Mouse (Mus musculus) liver, embryonic 14.5 days (tissue): ENCODE results near the gene Pdlim5. TPM values are rescaled to one million over a fixed set of nuclear protein-coding genes. Genes with fewer than 3 reads are reported as not detected.

Experiments
- ATAC-seq: fragments of 200-750 bp; cut with Nextera tagmentation; 2 replicates; pipeline ENCODE4 v1.8.0; 2017; ENCODE audit warnings: moderate number of reproducible peaks, mild to moderate bottlenecking, moderate library complexity; ENCODE audit not compliant: insufficient read depth
- DNase-seq, 3 experiments: peaks; one replicate each; pipeline ENCODE4 v3.0.0-alpha.2; 2012 to 2013; ENCODE audit warnings: low read depth in 3 of 3, low spot score in 3 of 3
- H3K27ac ChIP-seq: fragments of 300-500 bp; sonication (generic); 2 replicates; pipeline ENCODE4 v1.5.1; 2014; ENCODE audit warnings: moderate library complexity, mild to moderate bottlenecking, control low read depth, inconsistent platforms
- H3K27me3 ChIP-seq: fragments of 300-500 bp; sonication (generic); 2 replicates; pipeline ENCODE4 v1.6.1; 2014; ENCODE audit warnings: mild to moderate bottlenecking, low read length, moderate library complexity; ENCODE audit not compliant: control insufficient read depth, insufficient read depth
- H3K36me3 ChIP-seq: fragments of 300-500 bp; sonication (generic); replicated peaks from 2 replicates; pipeline ENCODE4 v1.6.1; 2014; ENCODE audit warnings: low read depth; ENCODE audit not compliant: control insufficient read depth, insufficient read depth
- H3K4me1 ChIP-seq, 2 experiments: fragments of 200-500 bp in 1 of 2; fragments of 300-500 bp in 1 of 2; sonication (generic) in 1 of 2; replicated peaks; 2 replicates each; pipeline ENCODE4 v1.6.1; 2012 to 2014; ENCODE audit warnings: antibody characterized with exemption in 1 of 2, inconsistent platforms in 1 of 2, low read length in 1 of 2; ENCODE audit not compliant: control insufficient read depth in 2 of 2, insufficient read depth in 2 of 2
- H3K4me2 ChIP-seq: fragments of 300-500 bp; sonication (generic); 2 replicates; pipeline ENCODE4 v1.6.1; 2014; ENCODE audit warnings: low read depth, mild to moderate bottlenecking, control low read depth, moderate library complexity
- H3K4me3 ChIP-seq, 2 experiments: fragments of 200-500 bp in 1 of 2; fragments of 300-500 bp in 1 of 2; sonication (generic) in 1 of 2; 2 replicates each; pipeline ENCODE4 v1.5.1; 2012 to 2014; ENCODE audit warnings: low read depth in 2 of 2, low read length in 2 of 2, mild to moderate bottlenecking in 2 of 2, control low read depth in 1 of 2, inconsistent platforms in 1 of 2, moderate library complexity in 1 of 2; ENCODE audit not compliant: insufficient read depth in 1 of 2
- H3K9ac ChIP-seq: fragments of 300-500 bp; sonication (generic); replicated peaks from 2 replicates; pipeline ENCODE4 v1.6.1; 2014; ENCODE audit warnings: mild to moderate bottlenecking, control low read depth, moderate library complexity
- H3K9me3 ChIP-seq: fragments of 300-500 bp; sonication (generic); 2 replicates; pipeline ENCODE4 v1.6.1; 2016; ENCODE audit warnings: low read length, mixed read lengths; ENCODE audit not compliant: control insufficient read depth
- CTCF ChIP-seq: IDR thresholded peaks from 2 replicates; pipeline ENCODE4 v1.5.1; 2016; ENCODE audit warnings: antibody characterized with exemption, low read depth, control low read depth
- EP300 ChIP-seq: IDR thresholded peaks from 2 replicates; pipeline ENCODE4 v1.6.1; 2016; ENCODE audit warnings: antibody characterized with exemption, low read depth
- WGBS: fragments of 180-500 bp; shearing (Covaris S2); extraction: QIAGEN DNeasy Blood & Tissue Kit; methylation state at CpG from one replicate; pipeline ENCODE4 v1.1.7; 2014; ENCODE audit not compliant: insufficient replicate concordance; 5-methylcytosine and 5-hydroxymethylcytosine counted together
- polyA plus RNA-seq, 2 experiments: library from polyadenylated mRNA; depleted of rRNA in 1 of 2; stranded (reverse) in 1 of 2; unstranded in 1 of 2; fragments of >200 nt; fragmentation: Nextera tagmentation in 1 of 2; extraction: Ambion mirVana in 1 of 2; gene quantifications; 2 replicates each; pipeline versions ENCODE4 v1.2.1 to v1.2.3; 2012 to 2014

Pdlim5 gene
- polyA plus RNA-seq, 2 experiments, result 7.9 to 8.4 TPM

DNA sequence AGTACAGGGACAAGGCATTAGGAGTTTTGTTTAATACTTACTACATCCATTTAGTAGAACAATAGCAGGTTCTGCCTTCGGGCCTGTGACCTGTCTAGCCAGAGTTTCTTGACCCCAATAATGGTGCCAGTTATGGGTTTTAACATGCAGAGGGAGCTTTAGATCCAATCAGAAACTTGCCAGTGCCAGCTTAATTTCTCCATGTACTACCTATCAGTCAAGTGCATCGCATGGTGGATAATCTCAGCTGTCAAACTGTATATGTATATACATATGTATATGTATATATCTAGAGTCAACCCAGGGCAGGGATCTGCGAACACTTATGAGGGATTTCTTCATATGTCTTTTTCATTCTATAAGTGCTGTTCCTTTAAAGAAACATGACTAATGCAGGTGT, 61.0 kb downstream of the Pdlim5 start:
- Histone ChIP-seq H3K9me3 (no peaks in the 10 kb centered on the region), H3K9ac (no peak overlapping the region), H3K4me3 (no peak overlapping the region), H3K4me2 (no peak overlapping the region), H3K27ac (no peak overlapping the region), H3K27me3 (no peaks in the 10 kb centered on the region), H3K36me3 (no peaks in the 10 kb centered on the region), H3K4me1 (peaks cover 6 to 14% of the 10 kb centered on the region in 2 experiments; a peak in 3 of 4 replicates)
- ATAC-seq, result no peak
- 67% methylated on average over 3 of the region's 3 CpGs for WGBS
- no peak for TF ChIP-seq EP300
- DNase-seq, result no peak

DNA sequence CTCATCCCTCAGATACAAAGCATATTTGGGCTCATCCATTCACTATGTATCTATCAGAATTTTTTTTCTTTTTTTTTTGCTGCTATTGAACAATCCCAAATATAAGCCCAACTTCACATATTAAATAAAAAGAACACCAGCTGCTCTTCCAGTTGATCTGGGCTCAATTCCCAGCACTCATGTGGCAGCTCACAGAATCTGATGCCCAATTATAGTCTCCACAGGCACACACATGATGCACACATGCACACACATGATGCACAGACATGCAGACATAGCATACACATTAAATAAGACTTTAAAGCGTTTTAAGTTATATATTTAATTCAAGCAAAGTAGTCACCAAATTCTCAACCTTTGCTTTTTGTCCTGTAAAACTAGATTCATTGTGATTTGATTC, 62.0 kb downstream of the Pdlim5 start:
- TF ChIP-seq CTCF, result no peak
- TF ChIP-seq EP300, result no peak
- WGBS, result 62% methylated on average over 1 of the region's 1 CpGs
- Histone ChIP-seq H3K4me3 (no peak overlapping the region), H3K27me3 (no peaks in the 10 kb centered on the region), H3K4me1 (peaks cover 6 to 10% of the 10 kb centered on the region in 2 experiments; a peak in 3 of 4 replicates), H3K9ac (no peak overlapping the region), H3K36me3 (no peaks in the 10 kb centered on the region), H3K9me3 (no peaks in the 10 kb centered on the region), H3K27ac (no peak overlapping the region), H3K4me2 (no peak overlapping the region)
- ATAC-seq, result no peak
- DNase-seq, result no peak

DNA sequence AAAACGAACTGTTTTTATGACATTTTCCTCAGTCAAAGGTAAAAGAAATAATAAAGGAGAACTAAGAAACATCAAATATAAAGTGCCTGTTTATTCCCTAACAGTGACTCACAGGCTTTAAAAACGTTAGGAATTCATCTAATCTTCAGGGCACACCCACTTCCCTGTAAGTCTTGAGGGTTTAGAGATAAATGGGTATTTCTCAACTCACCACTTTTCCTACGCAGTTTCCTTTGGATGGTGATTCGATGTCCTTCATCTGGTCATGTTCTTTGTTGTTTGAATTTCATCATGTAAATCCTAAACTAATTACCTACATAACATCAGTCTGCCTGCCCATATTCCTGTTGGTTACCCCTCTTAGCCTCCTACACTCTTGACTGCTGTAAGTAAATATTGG, 62.8 kb downstream of the Pdlim5 start:
- no peak for TF ChIP-seq CTCF
- TF ChIP-seq EP300, result peak; percentile 57; the same call in 1 of the 2 replicates
- Histone ChIP-seq H3K4me2 (no peak overlapping the region), H3K36me3 (no peaks in the 10 kb centered on the region), H3K4me3 (no peak overlapping the region), H3K27me3 (no peaks in the 10 kb centered on the region), H3K4me1 (peaks cover 6 to 10% of the 10 kb centered on the region in 2 experiments; a peak in 3 of 4 replicates), H3K9me3 (no peaks in the 10 kb centered on the region), H3K27ac (no peak overlapping the region), H3K9ac (no peak overlapping the region)
- WGBS, result 9% methylated on average over 4 of the region's 4 CpGs
- DNase-seq (no peak), ATAC-seq (peak; percentile 52; the same call in 1 of the 2 replicates)

DNA sequence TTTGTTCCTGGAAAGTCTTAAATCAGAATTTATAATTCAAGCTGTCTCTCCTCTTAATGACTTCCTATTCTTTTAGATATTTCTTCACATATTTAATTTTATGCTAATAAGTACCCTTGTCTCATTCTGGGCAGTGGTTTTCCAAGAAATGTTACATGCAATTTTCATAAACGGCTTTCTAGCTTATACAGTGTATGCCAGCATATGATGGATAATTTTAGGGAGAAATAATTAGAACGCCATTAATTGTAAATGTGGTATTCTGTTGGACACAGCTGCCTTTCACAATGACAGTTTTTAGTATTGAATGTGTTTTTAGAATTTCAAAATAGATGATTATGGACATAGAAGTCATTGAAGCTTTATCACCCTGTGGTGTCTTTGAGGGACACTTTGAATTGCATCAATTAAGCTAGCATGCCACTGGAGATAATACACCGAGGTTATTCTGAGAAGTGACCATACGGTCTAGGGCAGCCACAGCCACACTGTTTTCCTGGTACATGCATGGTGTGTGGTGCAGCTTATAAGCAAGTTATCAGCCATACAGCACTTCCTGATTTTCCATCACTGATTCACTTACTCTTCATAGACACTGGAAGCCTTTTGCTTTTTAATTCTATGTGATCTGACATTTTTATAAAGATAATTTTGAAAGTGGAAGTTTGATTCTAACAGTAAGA, 63.5 kb downstream of the Pdlim5 start:
- ATAC-seq (peak; percentile 58; the same call in 1 of the 2 replicates), DNase-seq (no peak)
- no peak overlapping the region for H3K4me2 ChIP-seq
- no peak overlapping the region for H3K4me3 ChIP-seq
- TF ChIP-seq EP300 (no peak), CTCF (no peak)
- no peaks in the 10 kb centered on the region for H3K36me3 ChIP-seq
- peaks cover 6 to 10% of the 10 kb centered on the region in 2 experiments; a peak in 3 of 4 replicates for H3K4me1 ChIP-seq
- WGBS, result 31% methylated on average over 4 of the region's 4 CpGs
- no peaks in the 10 kb centered on the region for H3K9me3 ChIP-seq
- no peaks in the 10 kb centered on the region for H3K27me3 ChIP-seq
- H3K27ac ChIP-seq, result no peak overlapping the region
- H3K9ac ChIP-seq, result no peak overlapping the region

DNA sequence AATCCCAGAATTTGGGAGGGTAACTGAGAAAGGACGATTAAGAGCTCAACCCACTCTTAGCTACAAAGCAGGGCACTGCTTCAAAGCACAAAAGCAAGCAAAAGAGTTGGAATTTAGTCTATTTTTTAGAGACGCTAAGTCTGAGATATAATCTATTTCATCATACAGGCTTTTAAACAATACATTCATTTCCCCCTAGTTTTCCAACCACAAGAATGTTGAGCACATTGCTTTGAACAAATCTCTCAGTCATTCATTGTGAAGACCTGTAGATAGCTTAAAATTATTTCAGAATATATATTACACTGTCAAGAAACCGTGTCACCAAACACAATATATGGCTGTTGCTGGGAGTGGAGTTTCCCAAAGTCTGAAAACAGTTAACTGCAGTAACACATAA, 65.1 kb downstream of the Pdlim5 start:
- no peak for ATAC-seq
- no peak for TF ChIP-seq CTCF
- no peak for TF ChIP-seq EP300
- DNase-seq, result no peak
- Histone ChIP-seq H3K4me2 (no peak overlapping the region), H3K4me3 (no peak overlapping the region), H3K9me3 (no peaks in the 10 kb centered on the region), H3K4me1 (peaks cover 6 to 10% of the 10 kb centered on the region in 2 experiments; a peak in 3 of 4 replicates), H3K9ac (no peak overlapping the region), H3K36me3 (no peaks in the 10 kb centered on the region), H3K27ac (no peak overlapping the region), H3K27me3 (no peaks in the 10 kb centered on the region)
- 61% methylated on average over 3 of the region's 3 CpGs for WGBS
